Mouse (Mus musculus) embryonic facial prominence, embryonic 13.5 days (tissue): ENCODE measurements at regions not wholly inside any gene's neighbourhood (a gene's known extent, or its start where the extent isn't known, plus 50 kb on each side); places are given as distances from the start of the nearest gene placed in this dataset.

Source experiments
- ATAC-seq: fragments of 200-750 bp; cut with Nextera tagmentation; 2 replicates; pipeline ENCODE4 v1.8.0; 2017; ENCODE audit warnings: low read depth; ENCODE audit not compliant: insufficient number of reproducible peaks, insufficient read depth, low FRiP score, low TSS enrichment
- H3K27ac ChIP-seq: fragments of 300-500 bp; sonication (generic); 2 replicates; pipeline ENCODE4 v1.5.1; 2015; ENCODE audit warnings: moderate library complexity, mild to moderate bottlenecking, inconsistent platforms
- H3K27me3 ChIP-seq: fragments of 300-500 bp; sonication (generic); 2 replicates; pipeline ENCODE4 v1.6.1; 2015; ENCODE audit warnings: mild to moderate bottlenecking, inconsistent platforms
- H3K36me3 ChIP-seq: fragments of 300-500 bp; sonication (generic); 2 replicates; pipeline ENCODE4 v1.6.1; 2015; ENCODE audit warnings: mild to moderate bottlenecking, inconsistent platforms
- H3K4me1 ChIP-seq: fragments of 300-500 bp; sonication (generic); 2 replicates; pipeline ENCODE4 v1.6.1; 2015; ENCODE audit warnings: inconsistent platforms
- H3K4me2 ChIP-seq: fragments of 300-500 bp; sonication (generic); 2 replicates; pipeline ENCODE4 v1.6.1; 2015; ENCODE audit warnings: moderate library complexity, mild to moderate bottlenecking, inconsistent platforms
- H3K4me3 ChIP-seq: fragments of 300-500 bp; sonication (generic); 2 replicates; pipeline ENCODE4 v1.5.1; 2015; ENCODE audit warnings: mild to moderate bottlenecking, inconsistent platforms
- H3K9ac ChIP-seq: fragments of 300-500 bp; sonication (generic); 2 replicates; pipeline ENCODE4 v1.6.1; 2015; ENCODE audit warnings: mild to moderate bottlenecking, inconsistent platforms
- H3K9me3 ChIP-seq: fragments of 300-500 bp; sonication (generic); 2 replicates; pipeline ENCODE4 v1.6.1; 2016; ENCODE audit warnings: inconsistent platforms
- WGBS: fragments of 180-500 bp; shearing (Covaris S2); methylation state at CpG from one replicate; pipeline ENCODE4 v1.1.7; 2015; ENCODE audit warnings: mixed read lengths; 5-methylcytosine and 5-hydroxymethylcytosine counted together

DNA sequence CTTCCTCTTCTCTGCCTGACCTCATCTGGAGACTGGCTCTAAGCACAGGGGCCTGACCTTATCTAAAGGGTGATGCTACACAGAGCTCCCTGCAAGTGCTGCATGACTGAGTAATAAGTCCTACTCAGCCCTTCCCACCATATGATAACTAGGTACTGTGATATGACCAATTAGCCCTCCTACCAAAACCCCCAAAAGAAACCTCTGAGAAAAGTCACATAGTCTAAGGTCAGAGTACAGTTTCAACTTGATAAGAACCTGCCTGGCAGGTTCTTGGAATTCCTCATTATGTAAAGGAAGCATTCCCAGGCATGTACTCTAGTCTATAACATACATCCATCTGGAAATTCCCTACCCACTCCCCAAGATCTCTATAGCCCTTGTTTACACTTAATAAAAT is 318.0 kb upstream of the C030005K15Rik start:
- no peak for ATAC-seq
- H3K36me3 ChIP-seq = no peaks in the 10 kb centered on the region
- H3K4me3 ChIP-seq = no peak overlapping the region
- no peaks in the 10 kb centered on the region for H3K4me1 ChIP-seq
- H3K27ac ChIP-seq = no peak overlapping the region
- H3K9ac ChIP-seq = no peak overlapping the region
- no peaks in the 10 kb centered on the region for H3K9me3 ChIP-seq
- H3K4me2 ChIP-seq = no peak overlapping the region
- H3K27me3 ChIP-seq = no peaks in the 10 kb centered on the region

GRCm38 (mm10) chr10:98073432-98073831 is 346.9 kb upstream of the C030005K15Rik start:
- 79% methylated on average over 2 of the region's 2 CpGs for WGBS
- no peaks in the 10 kb centered on the region for H3K4me1 ChIP-seq
- no peak overlapping the region for H3K4me2 ChIP-seq
- ATAC-seq = no peak
- no peak overlapping the region for H3K9ac ChIP-seq
- H3K27ac ChIP-seq = no peak overlapping the region
- no peaks in the 10 kb centered on the region for H3K27me3 ChIP-seq
- no peaks in the 10 kb centered on the region for H3K36me3 ChIP-seq
- H3K4me3 ChIP-seq = no peak overlapping the region
- H3K9me3 ChIP-seq = no peaks in the 10 kb centered on the region

DNA sequence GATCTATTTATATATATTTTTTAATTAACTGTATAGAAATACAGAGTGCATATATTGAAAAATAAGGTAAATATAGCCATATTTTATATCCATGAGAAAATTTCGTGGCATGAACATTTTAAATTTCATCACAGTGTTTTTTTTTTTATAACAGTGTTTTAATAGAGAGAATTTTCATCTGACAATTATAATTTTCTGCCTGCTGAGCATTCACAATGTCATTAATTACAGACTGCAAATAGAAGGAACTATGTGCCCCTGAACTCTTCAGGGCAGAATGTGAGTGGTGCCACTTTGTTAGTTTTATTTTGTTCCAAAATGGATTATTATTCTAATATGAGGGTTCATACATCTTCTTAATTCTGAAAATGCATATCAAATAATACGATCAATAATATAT is 358.3 kb upstream of the C030005K15Rik start:
- no peak for ATAC-seq

GRCm38 (mm10) chr10:98116296-98116695 is 389.7 kb upstream of the C030005K15Rik start:
- WGBS = 88% methylated on average over 5 of the region's 5 CpGs
- H3K36me3 ChIP-seq = no peaks in the 10 kb centered on the region
- H3K9me3 ChIP-seq = no peaks in the 10 kb centered on the region; the same call in 1 of the 2 replicates
- no peak for ATAC-seq
- H3K9ac ChIP-seq = no peak overlapping the region
- no peaks in the 10 kb centered on the region for H3K4me1 ChIP-seq
- H3K4me3 ChIP-seq = no peak overlapping the region
- H3K27me3 ChIP-seq = no peaks in the 10 kb centered on the region
- H3K4me2 ChIP-seq = no peak overlapping the region
- no peak overlapping the region for H3K27ac ChIP-seq

More for the DNA sequence above, 358.3 kb upstream of the C030005K15Rik start:
- Histone ChIP-seq H3K9me3 (no peaks in the 10 kb centered on the region), H3K27me3 (no peaks in the 10 kb centered on the region), H3K36me3 (no peaks in the 10 kb centered on the region), H3K4me2 (no peak overlapping the region), H3K4me1 (no peaks in the 10 kb centered on the region), H3K27ac (no peak overlapping the region), H3K4me3 (no peak overlapping the region), H3K9ac (no peak overlapping the region)
- 51% methylated on average over 2 of the region's 2 CpGs for WGBS

DNA sequence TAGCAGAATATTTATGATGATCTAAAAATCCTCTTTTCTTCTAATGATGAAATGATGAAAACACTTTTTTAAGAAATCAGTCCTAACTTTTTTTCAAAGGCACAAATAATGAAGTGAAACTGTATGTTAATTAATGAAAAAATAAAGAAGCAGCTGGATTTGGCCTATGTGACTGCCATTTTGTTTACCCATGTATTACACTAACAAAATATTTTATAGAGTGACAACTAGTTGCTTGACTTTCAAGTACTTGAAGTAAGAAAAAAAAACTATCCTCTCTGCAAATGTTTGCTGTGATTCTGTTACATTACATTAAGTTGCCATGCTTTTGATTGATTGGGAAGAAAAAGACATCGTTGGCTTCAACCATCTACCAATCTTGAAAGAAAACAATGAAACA is 399.2 kb upstream of the C030005K15Rik start:
- WGBS = 88% methylated on average over 1 of the region's 1 CpGs
- Histone ChIP-seq H3K9ac (no peak overlapping the region), H3K27ac (no peak overlapping the region), H3K9me3 (no peaks in the 10 kb centered on the region), H3K4me3 (no peak overlapping the region), H3K27me3 (no peaks in the 10 kb centered on the region), H3K4me1 (no peaks in the 10 kb centered on the region), H3K4me2 (no peak overlapping the region), H3K36me3 (no peaks in the 10 kb centered on the region)
- no peak for ATAC-seq

DNA sequence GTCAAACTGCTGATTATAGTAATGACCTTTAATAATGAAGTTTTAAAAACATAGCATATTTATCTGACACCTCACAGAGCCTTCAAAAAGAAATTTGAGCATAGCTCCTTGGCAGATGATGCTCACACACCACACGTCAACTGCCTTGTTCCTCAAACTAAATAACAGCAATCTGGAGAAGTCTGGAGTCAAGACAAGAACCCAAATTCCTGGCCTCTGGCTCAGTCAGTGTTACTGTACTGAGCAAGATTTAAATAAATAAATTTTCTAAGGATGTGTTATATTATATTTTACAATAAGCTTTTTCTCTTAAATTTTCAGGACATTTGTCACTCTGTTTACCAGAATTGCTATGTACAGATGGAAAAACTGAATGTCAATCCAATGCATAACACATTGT is 408.5 kb upstream of the C030005K15Rik start:
- H3K9me3 ChIP-seq = no peaks in the 10 kb centered on the region
- no peaks in the 10 kb centered on the region for H3K27me3 ChIP-seq
- no peaks in the 10 kb centered on the region for H3K36me3 ChIP-seq
- 43% methylated on average over 1 of the region's 1 CpGs for WGBS
- no peaks in the 10 kb centered on the region for H3K4me1 ChIP-seq
- no peak overlapping the region for H3K4me3 ChIP-seq
- H3K9ac ChIP-seq = no peak overlapping the region
- no peak for ATAC-seq
- H3K4me2 ChIP-seq = no peak overlapping the region
- H3K27ac ChIP-seq = no peak overlapping the region

- H3K4me2 ChIP-seq = no peak overlapping the region
- H3K36me3 ChIP-seq = no peaks in the 10 kb centered on the region
- H3K9me3 ChIP-seq = no peaks in the 10 kb centered on the region
- no peak for ATAC-seq
- no peaks in the 10 kb centered on the region for H3K27me3 ChIP-seq
- no peaks in the 10 kb centered on the region for H3K4me1 ChIP-seq
- no peak overlapping the region for H3K27ac ChIP-seq
- no peak overlapping the region for H3K4me3 ChIP-seq
- no peak overlapping the region for H3K9ac ChIP-seq
- whole genome bisulfite sequencing = 68% methylated on average over 1 of the region's 1 CpGs
Observed at GRCm38 (mm10) chr10:98145773-98146172, 419.2 kb upstream of the C030005K15Rik start.

DNA sequence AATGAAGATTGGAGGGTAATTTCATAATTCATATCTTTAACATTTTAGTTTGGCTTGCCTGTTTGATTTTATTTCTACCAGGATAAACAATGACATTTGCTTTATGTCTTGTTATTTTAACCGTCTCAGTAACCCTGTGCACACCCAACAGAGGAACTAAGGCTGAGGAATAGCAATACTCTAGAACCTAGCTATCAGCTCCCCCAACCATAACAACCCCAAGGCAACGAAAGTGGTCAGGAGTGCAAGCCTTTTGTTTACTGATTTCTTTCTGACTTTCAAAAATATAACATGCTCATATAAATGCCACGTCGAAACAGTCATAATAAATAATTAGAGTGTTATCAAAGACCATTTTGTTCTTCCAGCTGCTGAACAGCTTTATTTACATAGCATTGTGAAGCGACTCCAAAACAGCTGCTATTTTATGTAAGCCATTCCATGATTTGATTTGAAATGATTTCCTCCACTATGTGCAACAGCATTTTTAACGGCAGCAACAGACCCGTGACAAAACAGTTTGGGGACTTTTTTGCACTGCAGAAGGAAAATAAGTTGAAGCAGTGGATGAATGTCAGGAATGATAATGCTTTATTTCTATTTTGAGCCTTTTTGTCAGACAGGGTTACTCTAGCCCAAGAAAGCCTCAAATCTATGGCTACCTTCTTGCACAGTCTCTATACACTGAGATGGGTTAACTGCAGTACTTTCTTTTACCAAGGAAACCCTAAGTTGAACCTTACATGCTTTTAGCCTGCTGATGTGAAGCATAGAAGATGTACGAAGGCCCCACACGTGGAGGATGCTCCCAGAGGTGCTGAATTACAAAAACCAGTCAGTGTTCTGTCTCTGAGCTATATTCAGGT is 420.7 kb upstream of the C030005K15Rik start:
- WGBS = 49% methylated on average over 9 of the region's 9 CpGs

GRCm38 (mm10) chr10:98155982-98156381 is 429.4 kb upstream of the C030005K15Rik start:
- no peak for ATAC-seq
- WGBS = 59% methylated on average over 2 of the region's 2 CpGs
- no peak overlapping the region for H3K4me2 ChIP-seq
- no peaks in the 10 kb centered on the region for H3K27me3 ChIP-seq
- H3K36me3 ChIP-seq = no peaks in the 10 kb centered on the region
- no peak overlapping the region for H3K27ac ChIP-seq
- no peaks in the 10 kb centered on the region for H3K4me1 ChIP-seq
- no peaks in the 10 kb centered on the region for H3K9me3 ChIP-seq
- H3K4me3 ChIP-seq = no peak overlapping the region
- H3K9ac ChIP-seq = no peak overlapping the region

More for the DNA sequence above, 420.7 kb upstream of the C030005K15Rik start:
- no peaks in the 10 kb centered on the region for H3K9me3 ChIP-seq
- no peak overlapping the region for H3K4me2 ChIP-seq
- H3K27ac ChIP-seq = no peak overlapping the region
- H3K4me3 ChIP-seq = no peak overlapping the region
- H3K4me1 ChIP-seq = no peaks in the 10 kb centered on the region
- no peaks in the 10 kb centered on the region for H3K36me3 ChIP-seq
- H3K9ac ChIP-seq = no peak overlapping the region
- H3K27me3 ChIP-seq = no peaks in the 10 kb centered on the region
- ATAC-seq = no peak

GRCm38 (mm10) chr10:98185666-98186065 is 459.1 kb upstream of the C030005K15Rik start:
- WGBS = 77% methylated on average over 3 of the region's 3 CpGs
- Histone ChIP-seq H3K4me3 (no peak overlapping the region), H3K27me3 (no peaks in the 10 kb centered on the region), H3K9me3 (no peaks in the 10 kb centered on the region), H3K4me1 (no peaks in the 10 kb centered on the region), H3K36me3 (no peaks in the 10 kb centered on the region), H3K9ac (no peak overlapping the region), H3K4me2 (no peak overlapping the region), H3K27ac (no peak overlapping the region)
- ATAC-seq = no peak

DNA sequence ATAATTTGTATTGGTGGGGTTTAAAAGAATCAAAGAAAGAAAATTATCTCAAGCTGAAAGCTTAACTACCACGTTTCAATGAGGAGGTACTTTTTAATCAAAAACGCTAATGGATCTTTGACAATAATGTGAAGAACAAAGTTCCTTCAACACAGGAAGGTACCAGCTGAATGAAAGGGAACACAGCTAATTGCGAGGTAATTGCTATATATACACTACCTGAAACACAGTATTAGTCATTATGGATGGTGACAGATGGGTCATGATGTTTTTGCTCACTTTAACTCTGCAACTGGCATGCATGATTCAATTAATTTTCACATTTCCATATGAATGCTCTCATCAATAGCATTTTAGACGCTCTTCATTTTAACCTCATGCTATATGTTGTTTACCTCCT is 470.3 kb upstream of the C030005K15Rik start:
- Histone ChIP-seq H3K9ac (no peak overlapping the region), H3K9me3 (no peaks in the 10 kb centered on the region), H3K4me1 (no peaks in the 10 kb centered on the region), H3K27ac (no peak overlapping the region), H3K4me3 (no peak overlapping the region), H3K36me3 (no peaks in the 10 kb centered on the region), H3K4me2 (no peak overlapping the region), H3K27me3 (no peaks in the 10 kb centered on the region)
- WGBS = 86% methylated on average over 4 of the region's 4 CpGs
- no peak for ATAC-seq

DNA sequence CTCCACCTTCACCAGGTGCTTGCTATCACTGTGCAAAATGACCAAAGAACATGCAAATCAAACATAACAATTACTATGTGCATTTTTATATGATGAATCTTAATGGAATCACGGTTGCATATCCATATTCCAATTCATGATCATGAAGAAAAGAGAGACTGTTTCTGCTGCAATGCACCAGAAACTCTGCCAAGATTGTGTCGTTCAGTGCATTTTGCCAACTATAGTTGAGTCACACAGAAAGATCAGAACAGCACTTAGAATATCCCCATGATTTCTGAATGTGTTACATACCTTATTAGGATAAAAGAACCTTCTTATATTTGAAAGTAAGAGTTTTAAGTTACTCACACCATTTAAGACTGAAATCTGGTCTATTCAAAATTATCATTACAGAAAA is 483.7 kb upstream of the C030005K15Rik start:
- H3K4me2 ChIP-seq = no peak overlapping the region
- no peak overlapping the region for H3K4me3 ChIP-seq
- H3K27ac ChIP-seq = no peak overlapping the region
- no peak for ATAC-seq
- H3K9ac ChIP-seq = no peak overlapping the region
- H3K27me3 ChIP-seq = no peaks in the 10 kb centered on the region
- no peaks in the 10 kb centered on the region for H3K9me3 ChIP-seq
- no peaks in the 10 kb centered on the region for H3K4me1 ChIP-seq
- WGBS = 74% methylated on average over 2 of the region's 2 CpGs
- no peaks in the 10 kb centered on the region for H3K36me3 ChIP-seq
